Mouse (Mus musculus) neural tube, embryonic 13.5 days (tissue): ENCODE data around the gene Atp2b4. TPM values are rescaled to one million over a fixed set of nuclear protein-coding genes. Genes with fewer than 3 reads are reported as not detected.
"Not testable (repeated sequence)": the region's sequence is repeated elsewhere in the genome, so short reads cannot be mapped to it uniquely, and the experiment has no call there.

Experiments
- ATAC-seq: fragments of 200-750 bp; cut with Nextera tagmentation; 2 replicates; pipeline ENCODE4 v1.8.0; 2017; ENCODE audit warnings: low read depth, mild to moderate bottlenecking, moderate TSS enrichment, moderate library complexity
- H3K27ac ChIP-seq: fragments of 300-500 bp; sonication (generic); replicated peaks from 2 replicates; pipeline ENCODE4 v1.5.1; 2015; ENCODE audit warnings: moderate library complexity, mild to moderate bottlenecking, inconsistent platforms
- H3K27me3 ChIP-seq: fragments of 300-500 bp; sonication (generic); 2 replicates; pipeline ENCODE4 v1.6.1; 2015; ENCODE audit warnings: mild to moderate bottlenecking, inconsistent platforms
- H3K36me3 ChIP-seq: fragments of 300-500 bp; sonication (generic); 2 replicates; pipeline ENCODE4 v1.6.1; 2015; ENCODE audit warnings: mild to moderate bottlenecking, inconsistent platforms
- H3K4me1 ChIP-seq: fragments of 300-500 bp; sonication (generic); replicated peaks from 2 replicates; pipeline ENCODE4 v1.6.1; 2015; ENCODE audit warnings: inconsistent platforms
- H3K4me2 ChIP-seq: fragments of 300-500 bp; sonication (generic); 2 replicates; pipeline ENCODE4 v1.6.1; 2015; ENCODE audit warnings: inconsistent platforms, mild to moderate bottlenecking, moderate library complexity
- H3K4me3 ChIP-seq: fragments of 300-500 bp; sonication (generic); 2 replicates; pipeline ENCODE4 v1.5.1; 2015; ENCODE audit warnings: mild to moderate bottlenecking, inconsistent platforms
- H3K9ac ChIP-seq: fragments of 300-500 bp; sonication (generic); 2 replicates; pipeline ENCODE4 v1.6.1; 2015; ENCODE audit warnings: moderate library complexity, mild to moderate bottlenecking, inconsistent platforms
- H3K9me3 ChIP-seq: fragments of 300-500 bp; sonication (generic); 2 replicates; pipeline ENCODE4 v1.6.1; 2016; ENCODE audit warnings: inconsistent platforms
- WGBS: fragments of 180-500 bp; shearing (Covaris S2); methylation state at CpG from one replicate; pipeline ENCODE4 v1.1.7; 2015; 5-methylcytosine and 5-hydroxymethylcytosine counted together
- polyA plus RNA-seq: library from polyadenylated mRNA; unstranded; fragments of >200 nt; fragmentation: Nextera tagmentation; extraction: Ambion mirVana; gene quantifications from 2 replicates; pipeline ENCODE4 v1.2.1, GENCODE M21; 2015

Atp2b4 gene
- polyA plus RNA-seq, 1 experiment from 2014 or later = 10.7 TPM

DNA sequence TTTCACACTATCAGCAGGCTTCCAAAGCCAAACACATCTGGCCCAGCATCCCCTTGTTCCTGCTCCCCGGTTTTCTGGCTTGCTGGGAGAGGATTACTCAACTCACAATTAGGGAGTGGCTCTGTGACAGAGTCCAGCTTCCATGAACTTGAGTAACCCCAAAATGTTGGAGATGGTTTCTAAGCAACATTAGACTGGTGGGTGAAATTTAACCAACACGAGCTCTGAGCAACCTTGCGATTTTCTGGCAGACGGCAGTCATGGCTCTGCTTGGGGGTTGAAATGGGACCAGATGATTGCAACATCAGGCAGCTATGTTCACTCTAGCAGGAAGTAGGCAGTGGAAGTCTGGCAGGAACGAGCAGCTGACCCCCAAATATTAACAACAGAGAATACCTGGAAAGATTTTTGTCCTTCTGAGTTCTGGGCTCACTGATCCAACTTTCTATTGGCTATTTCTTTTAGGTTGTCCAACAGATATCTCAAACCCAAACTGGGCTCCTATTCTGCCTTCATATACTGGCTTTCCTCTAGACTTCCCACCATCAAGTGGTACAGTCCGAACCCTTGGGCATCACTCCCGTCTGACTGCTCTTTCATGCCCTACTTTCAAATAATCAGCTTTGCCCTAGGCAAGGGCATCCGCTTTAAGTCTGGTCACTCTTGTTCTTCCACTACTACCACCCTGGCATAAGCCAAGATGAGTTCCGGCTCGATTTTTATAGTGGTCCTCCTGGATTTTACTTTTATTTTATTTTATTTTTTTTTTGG, 114.9 kb downstream of the Atp2b4 start:
- H3K36me3 ChIP-seq = no peaks in the 10 kb centered on the region
- H3K9ac ChIP-seq = no peak overlapping the region
- no peak overlapping the region for H3K27ac ChIP-seq
- WGBS = 83% methylated on average over 10 of the region's 10 CpGs
- H3K27me3 ChIP-seq = no peaks in the 10 kb centered on the region
- no peak for ATAC-seq
- H3K4me2 ChIP-seq = no peak overlapping the region
- H3K4me1 ChIP-seq = no peaks in the 10 kb centered on the region
- no peaks in the 10 kb centered on the region for H3K9me3 ChIP-seq
- H3K4me3 ChIP-seq = no peak overlapping the region

DNA sequence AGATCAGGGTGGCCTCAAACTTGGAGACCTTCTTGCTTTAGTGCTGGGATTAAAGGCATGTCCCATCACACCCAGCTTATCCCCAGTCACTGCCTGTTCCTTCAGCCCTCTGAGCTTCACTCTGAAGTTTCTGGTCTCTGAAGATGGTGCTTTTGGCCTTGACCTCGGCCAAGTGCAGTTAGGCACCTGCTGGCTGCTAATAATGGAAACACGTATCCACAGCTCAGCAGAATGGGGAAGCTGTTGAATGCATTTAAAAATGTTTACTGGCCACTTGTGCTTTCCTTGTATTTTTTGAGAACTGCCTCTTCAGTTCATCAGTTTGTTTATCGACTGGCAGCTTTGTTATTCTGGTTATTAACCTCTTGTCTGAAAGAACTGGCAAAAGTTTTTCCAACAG, 129.0 kb downstream of the Atp2b4 start:
- Histone ChIP-seq H3K4me1 (no peaks in the 10 kb centered on the region; the same call in 1 of the 2 replicates), H3K9me3 (no peaks in the 10 kb centered on the region), H3K27ac (no peak overlapping the region), H3K9ac (no peak overlapping the region), H3K4me2 (no peak overlapping the region), H3K36me3 (no peaks in the 10 kb centered on the region), H3K27me3 (no peaks in the 10 kb centered on the region), H3K4me3 (no peak overlapping the region)
- ATAC-seq = no peak
- 74% methylated on average over 3 of the region's 3 CpGs for WGBS

DNA sequence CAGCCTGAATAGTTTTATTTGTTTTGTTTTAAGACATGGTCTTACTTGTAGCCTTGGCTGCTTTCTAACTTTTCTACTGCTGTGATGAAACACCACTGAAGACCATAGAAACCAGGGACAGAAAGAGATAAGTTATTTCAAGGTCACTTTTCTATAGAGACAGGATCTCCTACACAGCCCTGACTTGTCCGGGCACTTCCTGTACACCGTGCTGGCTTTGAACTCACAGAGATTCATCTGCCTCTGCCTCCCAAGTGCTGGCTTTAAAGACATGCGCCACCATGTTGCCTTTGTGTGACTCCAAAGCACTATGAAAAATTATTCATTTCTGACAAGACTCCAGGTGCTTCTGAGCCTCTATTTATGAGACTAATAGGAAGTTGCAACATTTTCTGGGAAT, 129.6 kb downstream of the Atp2b4 start:
- Histone ChIP-seq H3K4me1 (no peaks in the 10 kb centered on the region; the same call in 1 of the 2 replicates), H3K4me3 (no peak overlapping the region), H3K9me3 (no peaks in the 10 kb centered on the region), H3K36me3 (no peaks in the 10 kb centered on the region), H3K4me2 (no peak overlapping the region), H3K9ac (no peak overlapping the region), H3K27ac (no peak overlapping the region), H3K27me3 (no peaks in the 10 kb centered on the region)
- no peak for ATAC-seq
- WGBS = 95% methylated on average over 3 of the region's 3 CpGs

DNA sequence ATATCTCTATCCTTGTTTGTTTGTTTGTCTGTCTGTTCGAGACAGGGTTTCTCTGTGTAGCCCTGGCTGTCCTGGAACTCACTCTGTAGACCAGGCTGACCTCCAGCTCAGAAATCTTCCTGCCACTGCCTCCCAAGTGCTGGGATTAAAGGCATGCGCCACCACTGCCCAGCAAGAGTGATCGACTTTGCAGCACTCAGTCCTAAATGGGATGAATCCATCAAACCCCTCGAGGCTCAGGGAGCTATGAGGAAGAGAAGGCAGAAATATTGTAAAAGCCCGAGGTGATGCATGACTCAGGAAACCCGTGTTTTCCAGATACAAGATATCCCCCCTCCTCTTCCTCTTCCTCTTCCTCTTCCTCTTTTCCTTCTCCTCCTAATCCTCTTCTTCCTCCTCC, 130.1 kb downstream of the Atp2b4 start:
- Histone ChIP-seq H3K36me3 (no peaks in the 10 kb centered on the region), H3K4me3 (no peak overlapping the region), H3K27me3 (no peaks in the 10 kb centered on the region), H3K4me1 (no peaks in the 10 kb centered on the region; the same call in 1 of the 2 replicates), H3K9me3 (no peaks in the 10 kb centered on the region), H3K4me2 (no peak overlapping the region), H3K27ac (no peak overlapping the region), H3K9ac (no peak overlapping the region)
- WGBS = 76% methylated on average over 6 of the region's 6 CpGs
- no peak for ATAC-seq

DNA sequence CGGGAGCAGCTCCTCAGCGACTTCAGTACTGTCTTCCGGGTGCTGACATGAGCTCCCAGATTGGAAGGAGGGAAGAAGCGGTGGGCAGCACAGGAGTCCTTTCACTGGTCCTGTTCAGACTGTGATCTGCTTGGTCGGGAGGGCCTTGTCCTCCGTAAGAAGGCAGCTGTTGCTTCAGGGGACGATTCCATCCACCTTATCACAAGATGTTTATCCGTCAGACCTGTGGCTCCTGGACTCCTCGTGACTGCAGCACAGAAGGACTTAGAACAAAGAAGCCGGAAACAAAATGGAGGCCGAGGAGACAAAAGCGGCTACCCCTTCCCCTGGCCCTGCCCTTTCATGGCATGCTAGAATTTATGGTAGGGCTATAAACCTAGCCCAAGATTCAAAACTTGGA, 130.7 kb downstream of the Atp2b4 start:
- Histone ChIP-seq H3K4me3 (no peak overlapping the region), H3K4me1 (no peaks in the 10 kb centered on the region; the same call in 1 of the 2 replicates), H3K4me2 (no peak overlapping the region), H3K9ac (no peak overlapping the region), H3K9me3 (no peaks in the 10 kb centered on the region), H3K27me3 (no peaks in the 10 kb centered on the region), H3K27ac (no peak overlapping the region), H3K36me3 (no peaks in the 10 kb centered on the region)
- 37% methylated on average over 12 of the region's 12 CpGs for WGBS
- no peak for ATAC-seq

DNA sequence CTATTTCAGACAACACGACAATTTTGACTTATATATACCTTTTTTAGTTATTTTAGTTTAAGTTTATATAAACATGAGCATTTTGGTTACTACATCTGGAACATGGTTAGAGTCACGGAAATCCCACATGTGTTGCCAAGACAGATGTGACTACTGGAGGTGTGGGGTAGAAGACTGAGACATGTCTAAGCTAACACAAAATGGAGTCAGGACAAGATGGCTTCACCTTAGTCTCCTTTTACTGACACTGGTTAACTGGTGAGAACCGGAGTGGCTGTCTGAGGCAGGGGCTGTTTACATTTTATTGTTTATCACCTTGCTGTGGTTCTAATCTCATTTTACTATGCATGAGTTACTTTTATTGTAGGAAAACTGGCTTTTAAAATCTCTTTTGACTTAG, 132.2 kb downstream of the Atp2b4 start:
- Histone ChIP-seq H3K9me3 (no peaks in the 10 kb centered on the region), H3K4me3 (no peak overlapping the region), H3K36me3 (no peaks in the 10 kb centered on the region), H3K27me3 (no peaks in the 10 kb centered on the region), H3K27ac (no peak overlapping the region), H3K4me2 (no peak overlapping the region), H3K9ac (no peak overlapping the region), H3K4me1 (no peaks in the 10 kb centered on the region; the same call in 1 of the 2 replicates)
- no peak for ATAC-seq
- 87% methylated on average over 3 of the region's 3 CpGs for WGBS

DNA sequence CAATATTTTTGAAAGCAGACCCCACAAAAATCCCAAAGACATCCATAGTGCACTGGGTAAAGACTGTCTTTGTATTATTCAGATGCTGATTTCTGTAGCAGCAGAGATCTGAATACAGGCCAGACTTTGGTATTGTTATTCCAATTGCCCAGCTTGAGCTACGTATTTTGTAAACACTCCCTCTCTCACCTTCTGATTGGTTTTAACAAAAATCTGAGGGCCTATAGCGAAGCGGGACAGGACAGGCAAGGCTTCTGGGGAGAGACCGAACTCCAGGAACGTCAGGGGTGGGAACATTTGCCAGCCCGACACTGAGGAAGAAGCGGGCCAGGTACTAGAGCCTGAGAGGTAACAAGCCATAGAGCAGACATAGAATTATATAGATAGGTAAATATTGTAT, 133.1 kb downstream of the Atp2b4 start:
- Histone ChIP-seq H3K9ac (no peak overlapping the region), H3K27me3 (no peaks in the 10 kb centered on the region), H3K4me1 (no peaks in the 10 kb centered on the region; the same call in 1 of the 2 replicates), H3K4me3 (no peak overlapping the region), H3K27ac (no peak overlapping the region), H3K9me3 (no peaks in the 10 kb centered on the region), H3K36me3 (no peaks in the 10 kb centered on the region), H3K4me2 (no peak overlapping the region)
- ATAC-seq = no peak
- WGBS = 36% methylated on average over 7 of the region's 7 CpGs

DNA sequence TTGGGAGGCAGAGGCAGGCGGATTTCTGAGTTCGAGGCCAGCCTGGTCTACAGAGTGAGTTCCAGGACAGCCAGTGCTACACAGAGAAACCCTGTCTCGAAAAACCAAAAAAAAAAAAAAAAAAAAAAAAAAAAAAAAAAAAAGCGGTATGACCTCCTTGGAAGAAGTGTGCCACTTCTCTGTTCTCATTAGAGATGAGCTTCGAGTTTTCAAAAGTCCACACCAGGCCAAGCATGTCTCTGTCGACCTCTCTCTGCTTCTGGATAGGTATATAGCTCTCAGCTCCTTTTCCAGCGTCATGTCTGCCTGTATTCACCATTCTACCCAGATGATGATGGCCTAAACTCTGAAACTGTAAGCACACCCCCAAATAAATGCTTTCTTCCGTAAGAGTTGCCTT, 135.1 kb downstream of the Atp2b4 start:
- not testable (repeated sequence) for H3K4me3 ChIP-seq, H3K27me3 ChIP-seq, H3K9ac ChIP-seq, H3K4me2 ChIP-seq, H3K36me3 ChIP-seq, H3K4me1 ChIP-seq, H3K27ac ChIP-seq, ATAC-seq, H3K9me3 ChIP-seq
- WGBS = 83% methylated on average over 8 of the region's 8 CpGs

DNA sequence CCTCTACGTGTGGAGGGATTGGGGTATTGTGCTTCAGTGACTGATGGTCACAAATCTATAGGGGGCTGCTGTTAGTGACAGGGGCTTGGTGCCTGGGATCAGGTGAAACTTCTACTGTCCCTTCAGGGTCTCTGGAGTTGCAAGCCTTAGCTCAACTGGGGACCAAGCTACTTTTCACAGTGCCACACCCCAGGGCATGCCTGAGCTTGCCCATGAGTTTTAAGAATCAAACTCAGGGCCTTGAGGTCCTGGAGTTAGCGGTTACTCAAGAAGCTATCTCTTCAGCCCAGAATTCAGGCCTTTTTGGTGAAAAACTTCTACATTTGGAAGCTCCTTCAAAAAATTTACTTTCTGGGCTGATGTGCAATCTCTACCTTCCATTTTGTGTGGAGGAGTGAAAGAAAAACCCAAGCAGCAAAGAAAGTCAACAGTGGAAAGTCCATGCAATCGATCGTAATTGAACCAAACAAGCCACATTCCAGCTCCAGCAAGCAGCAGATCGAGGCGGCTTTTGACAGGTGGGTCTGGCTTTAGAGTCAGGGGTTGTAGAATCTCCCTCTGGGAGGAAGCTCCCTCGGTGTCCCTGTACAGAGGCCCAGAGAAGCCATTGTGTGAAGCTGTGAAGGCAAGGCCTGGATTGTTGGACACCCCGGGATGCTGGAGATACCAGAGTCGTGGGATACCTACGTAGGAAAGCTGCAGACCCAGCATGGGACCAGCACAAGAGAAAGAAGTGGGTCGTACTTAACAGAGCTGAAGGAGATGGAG, 136.5 kb downstream of the Atp2b4 start:
- Histone ChIP-seq H3K27ac (no peak overlapping the region), H3K4me2 (no peak overlapping the region), H3K4me3 (no peak overlapping the region), H3K9me3 (no peaks in the 10 kb centered on the region), H3K4me1 (peaks cover 11% of the 10 kb centered on the region), H3K9ac (no peak overlapping the region), H3K27me3 (no peaks in the 10 kb centered on the region), H3K36me3 (peaks cover 3% of the 10 kb centered on the region; the same call in 1 of the 2 replicates)
- no peak for ATAC-seq
- WGBS = 67% methylated on average over 11 of the region's 11 CpGs

DNA sequence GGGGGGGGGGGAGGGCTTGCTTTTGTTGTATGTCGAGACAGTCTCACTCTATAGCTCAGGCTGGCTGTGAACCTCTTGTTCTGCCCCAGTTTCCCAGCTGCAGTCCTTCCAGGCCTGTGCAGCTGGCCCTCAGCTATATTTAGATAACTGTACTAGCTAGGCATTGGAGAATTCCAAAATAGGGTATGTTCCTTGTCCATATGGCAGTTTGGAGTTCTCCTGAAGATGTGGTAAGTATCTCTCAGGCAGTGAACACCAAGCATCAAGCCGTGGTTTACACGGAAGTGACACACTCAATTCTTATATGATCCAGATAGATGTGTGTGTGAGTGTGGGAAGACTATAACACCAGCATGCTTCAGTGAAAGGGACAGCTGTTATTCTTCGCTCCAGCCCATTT, 137.4 kb downstream of the Atp2b4 start:
- H3K9ac ChIP-seq = no peak overlapping the region
- H3K9me3 ChIP-seq = no peaks in the 10 kb centered on the region
- H3K27ac ChIP-seq = no peak overlapping the region
- H3K4me3 ChIP-seq = no peak overlapping the region
- H3K4me1 ChIP-seq = peaks cover 21% of the 10 kb centered on the region
- peaks cover 13% of the 10 kb centered on the region for H3K36me3 ChIP-seq
- WGBS = 77% methylated on average over 4 of the region's 4 CpGs
- ATAC-seq = no peak
- H3K4me2 ChIP-seq = no peak overlapping the region
- H3K27me3 ChIP-seq = no peaks in the 10 kb centered on the region

DNA sequence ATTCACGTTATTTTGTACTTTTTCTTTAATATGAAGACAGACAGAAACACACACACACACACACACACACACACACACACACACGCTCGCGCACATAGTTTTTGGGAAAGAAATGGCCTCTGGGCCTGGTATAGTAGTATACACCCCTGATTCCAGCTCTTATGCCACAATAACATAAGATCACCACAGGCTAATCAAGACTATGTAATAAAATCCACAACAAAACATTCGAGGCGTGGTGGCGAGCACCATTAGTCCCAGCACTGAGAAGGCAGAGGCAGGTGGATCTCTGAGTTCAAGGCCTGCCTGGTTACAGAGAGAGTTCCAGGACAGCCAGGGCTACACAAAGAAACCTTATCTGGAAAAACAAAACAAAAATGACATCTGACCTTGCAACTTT, 137.9 kb downstream of the Atp2b4 start:
- peaks cover 18% of the 10 kb centered on the region for H3K36me3 ChIP-seq
- no peak overlapping the region for H3K27ac ChIP-seq
- peaks cover 26% of the 10 kb centered on the region for H3K4me1 ChIP-seq
- H3K9me3 ChIP-seq = no peaks in the 10 kb centered on the region
- H3K27me3 ChIP-seq = no peaks in the 10 kb centered on the region
- no peak overlapping the region for H3K9ac ChIP-seq
- 96% methylated on average over 7 of the region's 7 CpGs for WGBS
- H3K4me3 ChIP-seq = no peak overlapping the region
- no peak for ATAC-seq
- H3K4me2 ChIP-seq = no peak overlapping the region

DNA sequence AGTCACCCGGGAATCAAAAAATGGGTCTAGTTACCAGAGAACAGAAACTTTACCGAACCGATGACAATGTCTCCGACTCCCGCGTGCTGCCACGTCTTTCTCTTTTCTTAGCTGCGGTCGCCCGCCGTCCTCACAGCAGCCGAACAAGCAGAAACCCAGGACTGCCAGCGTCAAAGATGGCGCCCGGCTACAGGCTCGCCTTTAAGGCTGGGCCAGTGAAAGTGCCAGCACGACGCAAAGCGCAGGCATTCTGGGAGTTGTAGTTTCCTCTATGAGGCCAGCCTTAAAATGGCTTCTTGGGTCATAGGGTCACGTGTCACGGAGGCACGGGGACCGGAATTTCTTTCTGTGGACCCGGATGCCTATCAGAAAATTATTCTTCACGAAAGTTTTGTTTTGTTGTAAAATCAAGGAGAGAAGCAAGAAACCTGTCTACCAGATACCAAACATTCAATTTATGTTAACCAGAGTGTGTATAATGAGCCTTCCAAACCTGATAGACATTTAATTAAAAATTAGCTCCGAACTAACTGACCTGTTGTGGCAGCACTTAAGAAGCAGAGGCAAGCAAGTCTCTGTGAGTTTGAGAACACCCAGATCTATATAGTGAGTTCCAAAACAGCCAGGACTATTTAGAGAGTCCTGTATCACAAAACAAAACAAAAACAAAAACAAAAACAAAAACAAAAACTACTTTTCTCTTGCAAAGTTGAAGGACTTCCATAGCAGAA, 139.5 kb downstream of the Atp2b4 start, which contains the start of gene Gm38394:
Gene Gm38394, minus strand, starts transcription at position 116 of the 731 bp plus-strand sequence.
- Histone ChIP-seq H3K9ac (peak within 1 kb of the TSS; percentile 93), H3K36me3 (peaks cover 30% of the 10 kb centered on the region), H3K27me3 (no peaks in the 10 kb centered on the region), H3K27ac (peak within 1 kb of the TSS; percentile 93), H3K4me2 (peak within 1 kb of the TSS; percentile 94), H3K4me3 (peak within 1 kb of the TSS; percentile 67), H3K4me1 (peaks cover 41% of the 10 kb centered on the region), H3K9me3 (no peaks in the 10 kb centered on the region)
- WGBS = 2% methylated on average over 26 of the region's 26 CpGs
- ATAC-seq = peak; percentile 99
